Mouse (Mus musculus): ENCODE measurements around the gene Klhl31. TPM values are rescaled to one million over a fixed set of nuclear protein-coding genes. Genes with fewer than 3 reads are reported as not detected.

Klhl31 gene
- polyA plus RNA-seq, 1 experiment from 2014 or later: 0.08 TPM

DNA sequence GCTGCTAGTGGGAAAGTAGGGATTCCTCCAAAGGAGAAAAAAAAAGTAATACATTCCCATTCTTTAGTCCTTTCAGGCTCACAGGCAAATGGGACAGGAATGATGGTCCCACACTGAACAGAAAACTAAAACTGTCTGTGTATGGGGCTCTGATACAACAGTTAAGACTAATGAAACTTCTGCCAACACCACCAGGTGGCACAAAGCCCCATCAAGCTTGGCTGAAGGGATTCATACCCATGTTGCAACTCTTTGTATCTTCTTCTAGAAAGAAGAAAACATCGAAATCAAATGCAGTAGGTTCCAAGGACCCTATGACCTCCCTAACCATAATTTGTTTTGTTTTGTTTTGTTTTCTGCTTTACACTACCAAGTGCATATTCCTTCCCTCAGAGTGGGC is 57.1 kb downstream of the Klhl31 start:
- DNase-seq (ENCODE audit: low spot score): peak; percentile 26
- no peak overlapping the region for H3K4me2 ChIP-seq (replicated peaks; ENCODE audit: low read depth)
- H3K27ac ChIP-seq (replicated peaks): no peak overlapping the region
- no peaks in the 10 kb centered on the region for H3K27me3 ChIP-seq (ENCODE audit: control insufficient read depth, insufficient read depth, low read length)
- TF ChIP-seq CTCF (IDR thresholded peaks at IDR 0.05; ENCODE audit: low read depth) (peak; percentile 62), EP300 (optimal IDR thresholded peaks at IDR 0.05) (no peak)
- ATAC-seq (ENCODE audit: low FRiP score, low TSS enrichment): no peak
- H3K36me3 ChIP-seq (ENCODE audit: control insufficient read depth, insufficient read depth, low read length): no peaks in the 10 kb centered on the region
- 87% methylated on average over 1 of the region's 1 CpGs for WGBS
- no peaks in the 10 kb centered on the region for H3K4me1 ChIP-seq (replicated peaks; ENCODE audit: control insufficient read depth, insufficient read depth)
- no peak overlapping the region for H3K9ac ChIP-seq (ENCODE audit: low read length)
- no peak overlapping the region for H3K4me3 ChIP-seq (ENCODE audit: low read depth, low read length)
- H3K9me3 ChIP-seq (ENCODE audit: control insufficient read depth, low read length): no peaks in the 10 kb centered on the region

DNA sequence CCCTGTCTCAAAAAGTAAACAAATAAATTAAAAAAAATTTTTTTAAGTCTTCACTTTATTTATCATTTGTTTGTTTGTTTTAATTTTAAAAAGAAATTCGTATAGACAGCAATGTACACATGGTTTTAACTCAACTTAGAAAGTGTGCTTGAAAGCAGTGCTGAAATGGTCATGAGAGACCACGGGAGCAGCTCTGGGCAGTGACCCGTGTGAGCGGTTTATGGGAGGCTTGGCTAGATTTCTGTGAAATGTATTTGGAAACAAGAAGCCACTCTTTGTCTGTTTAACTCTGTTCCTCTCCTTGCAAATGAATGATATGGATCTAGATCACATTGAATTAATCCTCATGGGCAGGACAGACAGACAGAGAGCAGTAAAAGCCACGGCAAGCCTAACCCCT is 59.3 kb downstream of the Klhl31 start:
- no peak overlapping the region for H3K4me2 ChIP-seq (replicated peaks; ENCODE audit: low read depth)
- no peaks in the 10 kb centered on the region for H3K36me3 ChIP-seq (ENCODE audit: control insufficient read depth, insufficient read depth, low read length)
- DNase-seq (ENCODE audit: low spot score) (no peak), ATAC-seq (ENCODE audit: low FRiP score, low TSS enrichment) (no peak)
- H3K27me3 ChIP-seq (ENCODE audit: control insufficient read depth, insufficient read depth, low read length): no peaks in the 10 kb centered on the region
- WGBS: 82% methylated on average over 5 of the region's 5 CpGs
- H3K4me1 ChIP-seq (replicated peaks; ENCODE audit: control insufficient read depth, insufficient read depth): no peaks in the 10 kb centered on the region
- TF ChIP-seq CTCF (IDR thresholded peaks at IDR 0.05; ENCODE audit: low read depth) (no peak), EP300 (optimal IDR thresholded peaks at IDR 0.05) (no peak)
- H3K9me3 ChIP-seq (ENCODE audit: control insufficient read depth, low read length): no peaks in the 10 kb centered on the region
- no peak overlapping the region for H3K4me3 ChIP-seq (ENCODE audit: low read depth, low read length)
- no peak overlapping the region for H3K9ac ChIP-seq (ENCODE audit: low read length)
- H3K27ac ChIP-seq (replicated peaks): no peak overlapping the region

DNA sequence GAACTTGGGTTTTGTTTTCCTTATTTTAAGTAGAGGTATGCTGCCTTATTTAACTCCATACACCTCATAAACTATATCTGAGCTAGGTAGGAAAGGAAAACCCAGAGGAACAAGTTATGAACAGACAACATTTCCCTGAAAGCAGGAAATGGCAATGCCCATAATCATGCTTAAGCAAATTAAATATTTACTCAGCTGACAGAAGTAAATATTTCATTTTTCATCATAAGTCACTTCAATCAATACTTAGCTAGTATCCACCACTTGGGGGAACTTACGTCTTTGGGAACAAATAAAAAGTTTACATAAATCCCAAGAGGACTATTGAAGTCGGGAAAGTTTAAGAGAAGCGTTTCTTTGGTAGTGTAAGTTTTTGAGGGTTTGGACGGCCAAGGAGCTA is 67.2 kb downstream of the Klhl31 start:
- no peaks in the 10 kb centered on the region for H3K4me1 ChIP-seq (replicated peaks; ENCODE audit: control insufficient read depth, insufficient read depth)
- H3K27ac ChIP-seq (replicated peaks): peak overlapping the region; percentile 76
- no peaks in the 10 kb centered on the region for H3K36me3 ChIP-seq (ENCODE audit: control insufficient read depth, insufficient read depth, low read length)
- H3K27me3 ChIP-seq (ENCODE audit: control insufficient read depth, insufficient read depth, low read length): no peaks in the 10 kb centered on the region
- 51% methylated on average over 4 of the region's 4 CpGs for WGBS
- TF ChIP-seq CTCF (IDR thresholded peaks at IDR 0.05; ENCODE audit: low read depth): no peak
- TF ChIP-seq EP300 (optimal IDR thresholded peaks at IDR 0.05): no peak
- peak; percentile 62 for ATAC-seq (ENCODE audit: low FRiP score, low TSS enrichment)
- H3K9me3 ChIP-seq (ENCODE audit: control insufficient read depth, low read length): no peaks in the 10 kb centered on the region
- H3K4me3 ChIP-seq (ENCODE audit: low read depth, low read length): no peak overlapping the region
- peak overlapping the region; percentile 21; the same call in 1 of the 2 replicates for H3K4me2 ChIP-seq (replicated peaks; ENCODE audit: low read depth)
- no peak overlapping the region for H3K9ac ChIP-seq (ENCODE audit: low read length)
- no peak for DNase-seq (ENCODE audit: low spot score)

DNA sequence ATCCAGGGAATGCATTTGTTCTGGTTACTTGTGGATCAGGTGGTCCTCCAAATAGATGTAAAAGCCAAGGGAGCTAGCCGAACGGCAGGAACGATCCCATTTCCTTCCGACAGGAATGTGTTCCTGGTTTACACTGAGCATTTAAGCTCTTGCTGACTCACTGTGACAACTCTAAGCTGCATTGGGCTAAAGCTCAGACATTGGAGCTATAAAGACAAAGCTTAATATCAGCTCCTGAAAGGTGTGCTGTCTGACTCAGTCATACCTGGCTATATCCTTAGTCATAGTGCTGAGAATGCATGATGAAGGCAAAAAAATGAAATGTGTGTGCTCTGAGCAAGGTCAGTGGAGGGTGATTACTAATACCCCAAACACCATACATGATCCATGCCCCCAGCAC is 67.8 kb downstream of the Klhl31 start:
- H3K27me3 ChIP-seq (ENCODE audit: control insufficient read depth, insufficient read depth, low read length): no peaks in the 10 kb centered on the region
- H3K27ac ChIP-seq (replicated peaks): peak overlapping the region; percentile 76
- DNase-seq (ENCODE audit: low spot score): peak; percentile 45
- H3K4me2 ChIP-seq (replicated peaks; ENCODE audit: low read depth): no peak overlapping the region
- no peak overlapping the region for H3K9ac ChIP-seq (ENCODE audit: low read length)
- WGBS: 36% methylated on average over 4 of the region's 4 CpGs
- no peaks in the 10 kb centered on the region for H3K4me1 ChIP-seq (replicated peaks; ENCODE audit: control insufficient read depth, insufficient read depth)
- H3K36me3 ChIP-seq (ENCODE audit: control insufficient read depth, insufficient read depth, low read length): no peaks in the 10 kb centered on the region
- ATAC-seq (ENCODE audit: low FRiP score, low TSS enrichment): peak; percentile 91
- no peak overlapping the region for H3K4me3 ChIP-seq (ENCODE audit: low read depth, low read length)
- H3K9me3 ChIP-seq (ENCODE audit: control insufficient read depth, low read length): no peaks in the 10 kb centered on the region
- TF ChIP-seq CTCF (IDR thresholded peaks at IDR 0.05; ENCODE audit: low read depth) (no peak), EP300 (optimal IDR thresholded peaks at IDR 0.05) (no peak)

GRCm38 (mm10) chr9:77706515-77706914 is 70.2 kb downstream of the Klhl31 start:
- H3K4me2 ChIP-seq (replicated peaks; ENCODE audit: low read depth): no peak overlapping the region
- no peaks in the 10 kb centered on the region for H3K4me1 ChIP-seq (replicated peaks; ENCODE audit: control insufficient read depth, insufficient read depth)
- H3K27ac ChIP-seq (replicated peaks): no peak overlapping the region
- no peaks in the 10 kb centered on the region for H3K36me3 ChIP-seq (ENCODE audit: control insufficient read depth, insufficient read depth, low read length)
- no peak for ATAC-seq (ENCODE audit: low FRiP score, low TSS enrichment)
- DNase-seq (ENCODE audit: low spot score): no peak
- no peak overlapping the region for H3K9ac ChIP-seq (ENCODE audit: low read length)
- no peak overlapping the region for H3K4me3 ChIP-seq (ENCODE audit: low read depth, low read length)
- H3K9me3 ChIP-seq (ENCODE audit: control insufficient read depth, low read length): no peaks in the 10 kb centered on the region
- TF ChIP-seq CTCF (IDR thresholded peaks at IDR 0.05; ENCODE audit: low read depth) (no peak), EP300 (optimal IDR thresholded peaks at IDR 0.05) (no peak)
- 86% methylated on average over 6 of the region's 6 CpGs for WGBS
- no peaks in the 10 kb centered on the region for H3K27me3 ChIP-seq (ENCODE audit: control insufficient read depth, insufficient read depth, low read length)

DNA sequence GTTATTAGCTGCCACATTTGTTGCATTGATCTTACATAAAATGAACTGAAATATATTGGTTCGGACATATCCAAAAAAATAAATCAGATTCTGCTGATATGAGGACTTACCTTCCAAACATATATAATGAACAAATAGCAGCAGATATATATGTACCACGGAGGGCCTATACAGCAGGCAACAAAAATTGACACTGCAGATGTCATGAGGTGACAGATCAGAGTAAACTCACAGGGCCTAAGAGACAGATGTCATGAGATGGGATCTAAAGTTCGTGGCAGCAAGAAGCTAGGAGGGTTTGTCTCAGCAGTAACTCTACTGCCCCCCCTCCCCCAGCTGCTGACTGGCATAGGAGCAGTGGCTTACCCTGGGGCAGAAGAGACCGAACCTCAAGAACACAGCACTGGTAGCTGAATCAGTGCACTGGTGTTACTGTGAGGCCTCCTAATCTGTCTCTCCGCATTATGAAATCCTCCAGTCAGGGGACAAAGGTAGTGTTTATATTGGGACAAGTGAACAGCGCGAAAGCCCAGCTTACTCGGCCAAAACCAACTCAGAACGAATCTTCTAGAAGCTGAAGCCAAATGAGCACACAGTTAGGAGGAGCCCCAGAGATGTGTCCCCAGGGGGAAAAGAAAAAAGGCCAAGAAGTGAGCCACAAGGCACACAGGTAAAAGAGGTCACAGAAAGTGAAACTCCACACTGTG is 71.3 kb downstream of the Klhl31 start:
- H3K4me2 ChIP-seq (replicated peaks; ENCODE audit: low read depth): no peak overlapping the region; the same call in 1 of the 2 replicates
- DNase-seq (ENCODE audit: low spot score): peak; percentile 57
- H3K4me1 ChIP-seq (replicated peaks; ENCODE audit: control insufficient read depth, insufficient read depth): no peaks in the 10 kb centered on the region
- no peak overlapping the region for H3K4me3 ChIP-seq (ENCODE audit: low read depth, low read length)
- no peaks in the 10 kb centered on the region for H3K9me3 ChIP-seq (ENCODE audit: control insufficient read depth, low read length)
- H3K9ac ChIP-seq (ENCODE audit: low read length): no peak overlapping the region
- H3K27ac ChIP-seq (replicated peaks): peak overlapping the region; percentile 14; the same call in 1 of the 2 replicates
- TF ChIP-seq EP300 (optimal IDR thresholded peaks at IDR 0.05) (no peak), CTCF (IDR thresholded peaks at IDR 0.05; ENCODE audit: low read depth) (no peak)
- H3K36me3 ChIP-seq (ENCODE audit: control insufficient read depth, insufficient read depth, low read length): no peaks in the 10 kb centered on the region
- ATAC-seq (ENCODE audit: low FRiP score, low TSS enrichment): peak; percentile 80
- 50% methylated on average over 9 of the region's 9 CpGs for WGBS
- no peaks in the 10 kb centered on the region for H3K27me3 ChIP-seq (ENCODE audit: control insufficient read depth, insufficient read depth, low read length)
